Mouse (Mus musculus): ENCODE measurements at regions not wholly inside any gene's neighbourhood (a gene's known extent, or its start where the extent isn't known, plus 50 kb on each side); places are given as distances from the start of the nearest gene placed in this dataset.

DNA sequence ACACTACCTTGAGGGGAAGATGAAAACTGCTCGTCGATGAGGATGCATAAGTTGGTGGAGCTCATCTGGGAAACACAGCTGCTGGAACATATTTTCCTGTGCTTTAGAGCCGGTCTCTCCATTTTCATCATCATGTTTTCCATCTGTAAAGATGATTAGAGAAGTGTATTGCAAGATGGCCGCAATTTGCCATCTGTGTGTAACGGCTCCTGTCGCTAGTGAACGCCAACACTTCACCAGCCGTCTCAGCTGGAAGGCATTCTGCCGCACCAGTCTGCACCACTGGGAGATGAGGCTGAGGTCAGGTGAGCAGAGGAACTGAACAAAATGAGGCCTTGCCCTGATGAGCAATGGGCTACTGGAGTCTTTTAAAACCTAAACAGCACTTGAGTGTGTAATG, 57.4 kb downstream of the Gm21962 start:
- CTCF ChIA-PET: no interaction called here

- CTCF ChIA-PET: no interaction called here
Measured at GRCm38 (mm10) chr3:137729421-137729820, 58.1 kb downstream of the Gm21962 start.

GRCm38 (mm10) chr3:137737222-137737800, 66.0 kb downstream of the Gm21962 start:
- CTCF ChIA-PET: no interaction called here

DNA sequence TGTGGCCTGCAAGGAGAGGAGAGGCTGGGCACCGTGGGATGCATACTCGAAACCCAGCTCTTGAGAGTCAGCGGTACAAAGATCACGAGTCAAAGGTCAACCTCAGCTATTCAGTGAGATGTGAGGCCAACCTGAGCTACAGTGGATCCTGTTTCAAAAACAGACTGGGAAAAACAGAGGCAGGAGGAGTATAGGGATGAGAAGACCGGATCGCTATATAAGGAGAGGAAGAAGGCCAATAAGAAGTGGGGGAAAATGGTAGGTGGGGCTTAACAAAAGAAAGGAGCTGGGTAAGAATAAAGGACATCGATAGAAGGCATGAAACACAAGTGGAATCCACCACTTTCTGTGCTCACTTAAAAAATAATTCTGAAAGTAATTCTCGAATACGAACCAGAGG, 70.2 kb downstream of the Gm21962 start:
- CTCF ChIA-PET: no interaction called here

DNA sequence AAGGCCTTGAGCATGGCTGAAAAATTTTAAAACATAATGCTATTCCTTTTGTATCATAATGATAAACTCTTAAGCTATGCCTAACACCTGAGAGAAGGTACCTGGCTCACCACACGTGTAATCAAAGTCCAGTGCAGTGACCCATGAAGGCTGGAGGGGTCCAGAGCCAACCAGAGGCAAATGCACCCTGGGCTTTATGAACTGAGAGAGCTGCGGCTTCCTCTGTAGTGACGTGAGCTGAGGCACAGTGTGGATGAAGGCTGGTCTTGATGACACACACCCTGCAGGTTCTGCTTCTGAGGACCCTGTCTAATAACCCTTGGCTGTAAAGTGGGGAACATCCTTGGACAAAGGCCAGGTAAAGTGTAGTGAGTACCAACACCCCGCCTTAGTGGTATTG, 70.8 kb downstream of the Gm21962 start:
- CTCF ChIA-PET: no interaction called here

DNA sequence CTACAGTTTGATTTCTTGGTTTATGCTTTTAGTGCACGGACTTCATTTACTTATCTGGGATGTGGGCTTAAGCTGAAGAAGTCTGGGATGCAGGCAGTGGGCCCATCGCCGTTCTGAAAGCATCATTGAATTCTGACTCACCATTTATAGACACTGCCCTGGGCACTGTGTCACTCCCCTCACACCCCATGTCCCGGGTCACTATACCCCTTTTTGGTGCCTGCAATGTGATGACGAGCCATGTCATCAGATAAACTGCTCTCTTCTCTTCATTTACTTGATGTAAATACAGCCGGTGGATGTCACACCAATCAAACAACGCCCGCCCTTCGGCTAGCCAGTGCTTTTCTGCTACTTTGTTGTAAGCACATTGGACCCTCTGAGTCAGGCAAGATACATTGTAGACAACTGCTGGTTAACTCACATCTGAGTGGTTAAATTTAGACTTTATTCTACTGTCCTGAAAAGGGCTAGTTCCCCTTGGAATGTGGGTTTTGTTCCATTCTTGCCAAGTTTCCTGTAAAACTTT, 80.5 kb downstream of the Gm21962 start:
- CTCF ChIA-PET: interaction anchor here (1.0 kb wide), 1 partner anchor 1865 kb away, joined by 3 read pairs; no protein-coding TSS in a partner anchor

DNA sequence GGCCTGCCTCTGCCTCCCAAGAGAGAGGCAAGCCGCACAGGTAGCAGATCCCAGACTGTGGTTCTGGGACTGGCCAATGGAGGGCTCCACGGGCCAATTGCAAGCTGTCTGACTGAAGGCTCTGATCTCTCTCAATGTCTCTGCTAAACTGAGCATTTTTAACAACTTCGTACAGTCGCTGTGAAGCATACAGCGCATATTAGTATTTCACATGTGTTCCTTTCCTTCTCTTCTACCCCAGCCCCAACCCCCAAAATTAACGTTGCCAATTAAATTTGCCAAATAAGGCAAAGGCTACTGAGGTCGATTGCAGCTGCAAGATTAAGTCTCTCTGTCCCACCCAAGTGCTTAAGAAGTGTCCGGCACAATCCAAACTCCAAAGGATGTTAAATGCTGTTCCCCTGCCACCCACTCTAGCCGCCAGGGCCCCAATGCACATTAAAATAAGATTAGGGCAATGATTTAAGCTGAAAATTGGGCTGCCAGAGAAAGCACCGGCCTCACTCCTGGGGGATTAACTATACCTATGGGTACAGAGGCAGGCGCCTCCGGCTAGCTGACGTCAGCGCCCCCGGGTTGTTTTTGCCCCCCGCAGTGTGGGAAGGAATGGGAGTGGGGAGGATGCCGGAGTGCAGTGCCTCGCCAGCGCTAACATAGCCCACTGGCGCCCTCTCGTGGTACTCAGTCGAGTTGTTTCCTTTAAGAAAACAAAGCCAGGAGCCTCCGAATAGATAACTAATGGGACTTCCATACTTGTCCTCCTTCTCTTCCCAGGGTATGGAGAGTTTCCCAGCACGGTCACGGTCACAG, 81.3 kb downstream of the Gm21962 start:
- CTCF ChIA-PET: interaction anchor here (0.6 to 1.0 kb wide), 2 partner anchors 1503 to 1866 kb away, joined by 3 read pairs; no protein-coding TSS in a partner anchor

GRCm38 (mm10) chr3:137753257-137753654, 81.9 kb downstream of the Gm21962 start:
- CTCF ChIA-PET: no interaction called here

DNA sequence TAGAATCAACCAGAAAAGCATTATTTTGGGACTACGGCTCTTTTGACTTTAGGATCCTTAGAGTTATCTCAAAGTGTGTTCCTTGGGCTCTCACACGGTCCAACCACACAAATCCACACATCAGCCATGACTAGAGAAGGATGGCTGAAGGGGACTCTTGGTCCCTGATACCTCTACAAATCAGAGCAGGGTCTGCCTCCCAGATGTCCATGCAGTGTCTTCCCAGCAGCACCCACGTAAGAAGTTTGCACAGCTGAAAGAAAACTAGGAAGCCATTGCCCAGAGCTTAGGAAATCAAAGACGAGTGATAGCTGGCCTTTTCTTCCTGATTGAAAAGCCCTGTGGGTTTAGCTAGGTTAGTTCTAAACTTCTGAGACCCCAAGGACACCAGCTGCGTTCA, 84.1 kb downstream of the Gm21962 start:
- CTCF ChIA-PET: no interaction called here

- CTCF ChIA-PET: interaction anchor here (0.7 kb wide), 1 partner anchor 763 kb away, joined by 9 read pairs; no protein-coding TSS in a partner anchor
Measured at GRCm38 (mm10) chr3:137762213-137762884, 91.0 kb downstream of the Gm21962 start.

- CTCF ChIA-PET: no interaction called here
Measured at GRCm38 (mm10) chr3:137763406-137763805, 92.1 kb downstream of the Gm21962 start.

GRCm38 (mm10) chr3:137768627-137769026, 95.7 kb upstream of the H2afz start:
- CTCF ChIA-PET: no interaction called here

GRCm38 (mm10) chr3:137775076-137775849, 89.0 kb upstream of the H2afz start:
- CTCF ChIA-PET: interaction anchor here (0.5 kb wide), 1 partner anchor 399 kb away, joined by 12 read pairs; no protein-coding TSS in a partner anchor

DNA sequence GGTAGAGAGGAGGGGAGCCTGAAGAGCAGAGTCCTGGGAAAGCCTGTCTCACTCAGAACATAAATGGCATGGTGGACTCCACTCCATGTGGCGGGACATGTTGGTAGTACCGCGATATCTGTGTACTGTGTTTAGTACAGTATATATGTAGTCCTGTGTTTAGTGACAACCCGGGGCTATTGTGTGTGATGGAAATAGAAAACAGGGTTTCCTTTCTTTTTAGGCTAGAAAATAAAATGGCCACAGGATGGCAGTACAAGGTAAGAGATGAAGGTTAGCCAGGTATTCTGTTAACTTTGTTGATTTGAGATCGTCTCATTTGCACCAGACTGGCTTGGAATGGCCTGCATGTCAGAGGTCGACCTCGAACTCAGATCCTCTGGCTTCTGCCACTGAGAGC, 86.2 kb upstream of the H2afz start:
- CTCF ChIA-PET: interaction anchor here (1.1 kb wide), 1 partner anchor 365 kb away, joined by 4 read pairs; no protein-coding TSS in a partner anchor

- CTCF ChIA-PET: no interaction called here
Measured at GRCm38 (mm10) chr3:137780029-137780428, 84.3 kb upstream of the H2afz start.

GRCm38 (mm10) chr3:137782836-137783235, 81.5 kb upstream of the H2afz start:
- CTCF ChIA-PET: no interaction called here

GRCm38 (mm10) chr3:137783937-137784911, 80.1 kb upstream of the H2afz start:
- CTCF ChIA-PET: no interaction called here

GRCm38 (mm10) chr3:137785224-137785623, 79.1 kb upstream of the H2afz start:
- CTCF ChIA-PET: no interaction called here

DNA sequence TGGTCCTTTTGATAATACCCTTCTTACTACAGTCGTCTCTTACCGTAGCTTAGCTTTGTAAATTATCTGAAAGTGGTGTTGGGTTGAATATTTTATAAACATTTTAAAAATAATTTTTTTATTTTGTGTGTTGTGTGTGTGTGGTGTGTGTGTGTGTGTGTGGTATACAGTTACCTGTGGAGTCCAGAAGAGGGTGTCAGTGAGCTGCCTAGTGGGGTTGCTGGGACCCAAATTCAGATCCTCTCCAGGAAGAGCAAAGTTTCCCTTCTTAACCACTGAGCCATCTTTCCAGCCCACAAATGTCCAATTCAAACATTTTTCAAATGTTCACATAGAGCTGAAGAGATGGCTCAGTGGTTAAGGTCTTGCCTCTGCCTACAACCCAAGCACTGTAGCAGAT, 78.4 kb upstream of the H2afz start:
- CTCF ChIA-PET: no interaction called here

- CTCF ChIA-PET: no interaction called here
Measured at GRCm38 (mm10) chr3:137789671-137790070, 74.6 kb upstream of the H2afz start.
